Mouse (Mus musculus) CD8-positive naive resting alpha-beta T cell, adult 2 months (primary cell): ENCODE measurements around the gene Rhno1.
"Not testable (repeated sequence)": the region's sequence is repeated elsewhere in the genome, so short reads cannot be mapped to it uniquely, and the experiment has no call there.

Source experiments
- DNase-seq, 2 experiments: peaks; one replicate each; pipeline ENCODE4 v3.0.0; 2022; ENCODE audit warnings: low read depth in 2 of 2, low spot score in 2 of 2

Gene Rhno1

DNA sequence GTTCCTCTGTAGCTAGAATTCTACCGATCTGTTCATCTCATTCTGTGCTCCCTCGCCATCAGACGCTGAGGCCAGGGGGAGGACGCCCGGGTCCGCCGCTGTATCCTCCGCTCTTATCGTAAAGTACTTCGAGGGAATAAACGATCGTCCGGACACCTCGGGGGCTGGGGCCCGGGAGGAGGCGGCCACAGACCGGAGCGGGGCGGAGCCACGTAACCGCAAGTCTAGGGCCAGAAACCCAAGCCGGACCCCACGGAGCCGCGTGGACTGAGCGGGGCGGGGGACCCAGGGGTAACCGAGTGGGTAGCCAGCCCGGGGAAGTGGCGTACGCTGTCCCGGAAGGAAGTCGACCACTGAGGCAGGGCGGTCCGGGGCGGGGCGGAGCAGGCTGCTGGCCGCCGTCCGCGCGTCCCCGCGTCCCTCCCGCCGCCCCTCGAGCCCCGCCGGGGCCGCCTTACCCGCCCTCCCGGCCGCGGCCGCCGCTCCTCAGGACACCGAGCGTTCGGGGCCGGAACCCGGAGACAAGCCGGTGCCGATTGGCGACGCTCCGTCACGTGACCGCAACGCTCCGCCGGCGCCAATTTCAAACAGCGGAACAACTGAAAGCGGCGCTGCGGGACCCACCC, at the start of gene Rhno1, which contains the start of gene Foxm1:
Rhno1 (minus strand) TSS at position 531 of the 626 bp plus-strand sequence.
Foxm1 (plus strand) TSS at position 587 of the 626 bp plus-strand sequence.
- DNase-seq, result peak; percentile 62 to 75

- peak; percentile 71 to 74 for DNase-seq
Observed at GRCm38 (mm10) chr6:128411115-128411514, 48.4 kb upstream of the Rhno1 start.

DNA sequence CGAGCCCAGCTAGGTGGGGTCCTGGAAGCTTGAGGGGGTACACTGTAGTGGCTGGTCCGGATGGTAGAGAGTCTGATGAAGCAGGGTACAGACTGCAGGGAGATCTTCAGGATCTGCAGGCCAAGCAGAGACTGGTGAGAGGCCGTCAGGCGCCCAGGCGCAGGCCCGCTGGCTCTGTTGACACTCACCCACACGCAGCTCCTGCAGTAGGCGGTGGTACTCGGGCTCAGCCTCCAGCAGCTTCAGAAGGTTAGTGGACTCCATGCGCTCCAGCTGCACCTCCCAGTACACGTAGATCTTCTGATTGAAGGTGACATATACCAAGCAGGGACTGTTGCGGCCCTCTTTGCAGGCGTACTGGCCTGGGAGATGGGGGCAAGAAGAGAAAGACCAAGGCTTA, 47.6 kb upstream of the Rhno1 start:
- no peak for DNase-seq

DNA sequence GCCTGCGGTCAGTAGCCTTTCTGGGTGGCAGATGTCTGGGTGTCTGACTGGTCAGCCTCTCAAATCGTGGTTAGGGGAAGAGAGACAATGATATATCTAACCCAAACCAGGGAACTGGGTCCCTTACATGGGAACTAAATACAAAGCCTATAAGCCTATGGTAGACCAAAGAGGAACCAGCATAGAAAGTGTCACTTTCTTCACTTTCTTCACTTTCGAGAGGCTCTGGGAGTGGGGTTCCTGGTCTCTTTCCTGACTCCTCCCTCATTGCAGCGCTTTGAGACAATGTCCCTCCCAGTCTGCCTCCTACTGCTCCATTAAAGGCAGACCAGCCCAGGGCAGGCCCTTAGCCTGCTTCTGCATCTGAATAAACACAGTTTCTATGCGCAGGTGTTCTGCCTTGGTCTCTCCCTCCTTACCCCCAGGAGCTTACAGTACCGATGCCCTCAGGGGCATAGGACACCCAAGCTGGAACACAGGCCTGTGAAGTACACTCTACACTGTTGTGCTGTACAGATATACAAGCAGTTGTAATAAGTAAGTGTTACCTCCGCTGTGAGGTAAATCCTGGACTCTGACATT, 45.9 kb upstream of the Rhno1 start:
- no peak for DNase-seq

GRCm38 (mm10) chr6:128404708-128405107, 42.0 kb upstream of the Rhno1 start:
- no peak for DNase-seq

DNA sequence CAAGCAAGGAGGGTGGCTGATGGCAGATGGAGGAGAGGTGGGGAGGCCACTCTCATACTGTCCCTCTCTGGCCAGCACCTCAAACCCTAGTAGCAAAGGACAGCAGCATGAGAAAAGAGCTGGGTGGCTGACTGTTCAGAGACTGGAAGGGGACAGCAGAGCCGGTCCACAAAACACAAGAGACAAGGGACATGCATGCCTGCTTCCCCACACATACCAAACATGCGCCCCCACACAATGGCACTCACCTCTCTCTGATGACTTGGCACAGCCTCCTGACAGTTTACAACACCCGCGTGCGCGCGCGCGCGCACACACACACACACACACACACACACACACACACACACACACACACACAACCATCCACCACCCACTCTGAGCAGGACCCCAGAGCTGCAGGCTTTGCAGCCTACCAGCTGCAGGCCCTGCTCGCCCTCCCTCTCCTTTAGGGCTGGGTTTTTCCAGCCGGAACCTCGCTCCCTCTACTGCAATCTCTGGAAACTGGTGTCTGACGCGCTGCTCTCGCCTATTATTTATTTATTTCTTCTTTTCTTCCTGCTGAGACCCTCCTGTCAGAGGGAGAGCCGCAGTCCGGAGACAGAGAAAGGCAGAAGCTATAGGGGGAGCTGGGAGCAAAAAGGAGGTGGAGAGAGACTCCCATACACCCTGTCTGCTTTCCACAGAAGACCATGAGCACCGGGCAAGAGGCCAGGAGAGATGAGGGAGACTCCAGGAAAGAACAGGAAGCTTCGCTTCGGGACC, 36.9 kb upstream of the Rhno1 start:
- no peak for DNase-seq

DNA sequence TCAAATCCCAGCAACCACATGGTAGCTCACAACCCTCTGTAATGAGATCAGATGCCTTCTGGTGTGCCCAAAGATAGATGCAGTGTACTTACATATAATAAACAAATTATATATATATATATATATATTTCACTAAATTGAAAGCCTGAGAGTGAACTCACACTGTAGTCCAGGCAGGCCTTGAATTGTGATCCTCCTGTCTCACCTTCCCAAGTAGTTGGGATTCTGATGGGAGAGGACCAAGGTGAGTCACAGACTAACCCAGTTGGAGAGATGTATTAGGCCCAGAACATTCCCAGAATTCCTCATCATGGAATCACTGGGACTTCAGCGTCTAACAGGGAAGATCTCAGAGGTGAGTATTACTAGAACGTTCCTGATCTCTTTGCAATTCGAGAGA, 36.3 kb upstream of the Rhno1 start, which contains the start of gene Nrip2:
Nrip2 (plus strand) TSS at position 301 of the 400 bp plus-strand sequence.
- no peak for DNase-seq

GRCm38 (mm10) chr6:128397574-128398261, 35.0 kb upstream of the Rhno1 start:
- DNase-seq, result no peak

DNA sequence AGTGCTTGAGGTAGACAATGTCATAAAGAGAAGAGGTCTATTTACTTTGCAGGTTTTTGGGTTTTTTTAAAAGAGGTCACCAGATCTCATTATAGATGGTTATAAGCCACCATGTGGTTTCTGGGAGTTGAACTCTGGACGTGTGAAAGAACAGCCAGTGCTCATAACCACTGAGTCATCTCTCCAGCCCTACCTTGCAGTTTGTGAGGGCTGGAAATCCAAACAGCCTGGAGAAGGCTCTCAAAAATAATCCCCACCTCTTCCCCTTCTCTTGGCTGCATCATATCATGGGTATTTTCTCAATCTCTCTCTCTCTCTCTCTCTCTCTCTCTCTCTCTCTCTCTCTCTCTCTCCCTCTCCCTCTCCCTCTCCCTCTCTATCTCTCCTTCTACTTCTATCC, 28.0 kb upstream of the Rhno1 start:
- no peak for DNase-seq

DNA sequence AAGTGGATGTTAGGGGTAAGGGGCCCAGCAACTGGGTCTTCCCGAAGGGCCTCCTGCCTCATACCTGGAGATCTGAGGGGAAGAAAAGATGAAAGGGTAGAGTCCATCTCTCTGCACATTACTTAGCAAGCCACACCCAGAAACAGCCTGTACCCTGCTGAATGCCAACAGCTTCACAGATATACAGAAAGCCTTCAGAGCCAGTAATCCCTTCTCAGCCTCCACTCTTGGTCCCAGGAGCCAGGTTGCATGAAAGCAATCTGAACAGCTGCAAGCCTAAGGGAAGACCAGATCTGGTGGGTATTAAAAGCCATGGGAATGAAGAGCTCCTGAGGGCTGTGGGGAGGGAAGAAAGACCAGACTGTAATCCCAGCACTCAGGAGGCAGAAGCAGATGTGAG, 26.5 kb upstream of the Rhno1 start:
- DNase-seq, result no peak

GRCm38 (mm10) chr6:128385026-128385425, 22.3 kb upstream of the Rhno1 start:
- DNase-seq, result no peak

- DNase-seq, result no peak
Observed at GRCm38 (mm10) chr6:128383752-128384151, 21.0 kb upstream of the Rhno1 start.

- no peak for DNase-seq
Observed at GRCm38 (mm10) chr6:128381254-128381653, 18.5 kb upstream of the Rhno1 start.

DNA sequence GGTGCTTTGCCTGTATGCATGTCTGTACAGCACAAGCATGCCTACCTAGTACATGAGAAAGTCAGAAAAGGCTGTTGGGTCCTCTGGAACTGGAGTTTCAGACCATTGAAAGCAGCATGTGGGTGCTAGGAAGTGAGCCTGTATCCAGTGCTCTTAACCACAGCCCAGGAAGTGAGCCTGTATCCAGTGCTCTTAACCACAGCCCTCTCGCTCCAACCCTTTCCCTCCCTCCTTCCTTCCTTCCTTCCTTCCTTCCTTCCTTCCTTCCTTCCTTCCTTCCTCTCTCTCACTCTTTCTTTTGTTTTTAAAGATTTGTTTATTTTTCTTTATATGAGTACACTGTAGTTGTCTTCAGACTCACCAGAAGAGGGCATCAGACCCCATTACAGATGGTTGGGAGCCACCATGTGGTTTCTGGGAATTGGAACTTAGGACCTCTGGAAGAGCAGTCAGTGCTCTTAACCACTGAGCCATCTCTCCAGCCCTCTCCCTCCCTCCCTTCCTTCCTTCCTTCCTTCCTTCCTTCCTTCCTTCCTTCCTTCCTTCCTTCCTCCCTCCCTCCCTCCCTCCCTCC, 18.0 kb upstream of the Rhno1 start:
- not testable (repeated sequence) for DNase-seq

DNA sequence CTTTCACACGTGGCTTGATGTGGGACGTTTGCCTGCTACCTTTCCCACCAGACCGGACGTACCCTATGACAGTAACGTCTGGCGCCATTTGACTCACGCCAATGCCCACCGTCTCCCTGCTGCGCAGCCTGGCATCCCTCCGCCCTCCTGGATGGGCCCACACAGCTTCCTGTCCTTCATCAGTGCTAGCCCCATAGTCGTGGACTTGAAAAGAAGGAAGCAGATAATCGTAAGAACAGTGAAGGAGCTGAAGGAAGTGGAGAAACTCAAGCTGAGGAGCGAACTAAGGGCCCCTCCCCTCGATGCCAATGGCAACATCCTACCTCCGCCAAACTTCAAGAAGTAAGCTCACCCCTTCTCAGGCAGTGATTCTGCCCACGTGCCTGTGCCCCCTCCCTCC, 16.9 kb upstream of the Rhno1 start:
- DNase-seq, result no peak

- DNase-seq, result no peak
Observed at GRCm38 (mm10) chr6:128376371-128377085, 13.8 kb upstream of the Rhno1 start.

DNA sequence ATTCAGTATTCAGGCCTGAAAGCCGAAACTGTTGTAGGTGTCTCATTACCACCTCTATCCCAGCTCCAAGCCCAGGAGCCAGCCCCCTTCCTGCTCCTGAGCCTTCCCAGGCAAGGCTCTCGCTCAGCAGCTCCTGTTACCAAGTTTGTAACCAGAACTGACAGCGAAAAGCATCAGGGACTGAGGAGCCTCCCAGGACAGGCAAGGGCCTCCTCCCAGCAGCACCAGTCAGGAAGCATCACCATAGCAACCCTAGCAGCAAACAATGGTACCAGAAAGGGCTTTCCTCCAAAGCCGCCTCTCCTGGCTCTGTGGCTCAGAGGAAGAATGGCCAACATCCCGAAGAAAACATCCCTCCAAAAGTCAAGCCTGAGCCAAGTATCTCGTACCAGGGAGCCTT, 12.5 kb upstream of the Rhno1 start, which contains the start of the genes Tex52 and Gm44596:
Tex52 (plus strand) TSS at position 265 of the 400 bp plus-strand sequence.
Gm44596 (plus strand) TSS at position 312 of the 400 bp plus-strand sequence.
- no peak for DNase-seq

GRCm38 (mm10) chr6:128370040-128370439, 7.3 kb upstream of the Rhno1 start:
- DNase-seq, result no peak

DNA sequence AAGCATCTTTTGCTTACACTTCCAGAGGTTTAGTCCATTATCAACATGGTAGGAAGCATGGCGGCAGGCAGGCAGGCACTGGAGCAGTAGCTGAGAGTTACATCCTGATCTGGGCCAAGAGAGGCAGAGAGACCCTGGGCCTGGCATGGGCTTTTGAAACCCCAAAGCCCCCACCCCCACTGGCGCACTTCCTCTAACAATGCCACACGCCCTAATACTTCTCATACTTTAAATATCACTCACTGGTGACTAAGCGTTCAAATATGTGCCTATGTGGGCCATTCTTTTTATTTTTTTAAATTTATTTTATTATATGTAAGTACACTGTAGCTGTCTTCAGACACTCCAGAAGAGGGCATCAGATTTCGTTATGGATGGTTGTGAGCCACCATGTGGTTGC, 3.8 kb upstream of the Rhno1 start:
- no peak for DNase-seq

- DNase-seq, result no peak
Observed at GRCm38 (mm10) chr6:128364721-128365120, 2.0 kb upstream of the Rhno1 start.
